Mouse (Mus musculus) midbrain, embryonic 10.5 days (tissue): Measurements from ENCODE around the gene Gcsh. TPM values are rescaled to one million over a fixed set of nuclear protein-coding genes. Genes with fewer than 3 reads are reported as not detected.
A peak's percentile ranks its signal among the peaks of the same experiment; 100 is the strongest.

Experiments used
- DNase-seq: peaks from one replicate; pipeline ENCODE4 v3.0.0-alpha.2; 2017; ENCODE audit warnings: low spot score
- H3K27ac ChIP-seq: fragments of 300-500 bp; sonication (generic); replicated peaks from 2 replicates; pipeline ENCODE4 v1.5.1; 2016; ENCODE audit warnings: mild to moderate bottlenecking
- H3K27me3 ChIP-seq: fragments of 300-500 bp; sonication (generic); 2 replicates; pipeline ENCODE4 v1.6.1; 2016; ENCODE audit warnings: low read depth, mild to moderate bottlenecking; ENCODE audit not compliant: poor library complexity, severe bottlenecking
- H3K36me3 ChIP-seq: fragments of 300-500 bp; sonication (generic); 2 replicates; pipeline ENCODE4 v1.6.1; 2016; ENCODE audit warnings: mild to moderate bottlenecking, moderate library complexity
- H3K4me1 ChIP-seq: fragments of 300-500 bp; sonication (generic); 2 replicates; pipeline ENCODE4 v1.6.1; 2016
- H3K4me3 ChIP-seq: fragments of 300-500 bp; sonication (generic); 2 replicates; pipeline ENCODE4 v1.5.1; 2016; ENCODE audit warnings: mild to moderate bottlenecking, moderate library complexity
- H3K9me3 ChIP-seq: fragments of 300-500 bp; sonication (generic); replicated peaks from 2 replicates; pipeline ENCODE4 v1.6.1; 2016; ENCODE audit warnings: mild to moderate bottlenecking
- WGBS: fragments of 180-500 bp; shearing (Covaris S2); methylation state at CpG from one replicate; pipeline ENCODE4 v1.1.7; 2016; 5-methylcytosine and 5-hydroxymethylcytosine counted together
- polyA plus RNA-seq: library from polyadenylated mRNA; unstranded; fragments of >200 nt; fragmentation: Nextera tagmentation; extraction: Ambion mirVana; gene quantifications from 2 replicates; pipeline ENCODE4 v1.2.1, GENCODE M21; 2016

The Gcsh gene
- polyA plus RNA-seq, 1 experiment from 2014 or later: 194 TPM

DNA sequence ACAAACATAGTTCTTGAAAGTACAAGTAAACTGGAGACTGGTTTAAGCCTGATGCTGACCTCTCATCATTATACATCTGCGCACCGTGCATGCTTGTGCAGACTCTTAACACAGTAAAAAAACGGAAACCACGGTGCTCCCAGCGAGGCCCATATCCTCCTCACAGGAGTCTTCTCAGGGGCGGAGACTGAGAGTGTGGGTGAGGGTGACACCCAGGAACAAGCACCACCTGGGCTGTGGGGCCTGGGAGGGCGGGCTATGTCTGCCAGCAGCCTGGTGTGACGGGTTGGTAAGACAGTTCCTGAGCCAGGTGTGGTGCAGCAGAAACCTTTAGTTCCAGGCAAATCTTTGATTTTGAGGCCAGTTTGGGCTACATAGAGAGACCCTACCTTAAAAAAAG, 40.9 kb downstream of the Gcsh start:
- 92% methylated on average over 8 of the region's 8 CpGs for WGBS
- Histone ChIP-seq H3K36me3 (peaks cover 45% of the 10 kb centered on the region), H3K4me1 (no peaks in the 10 kb centered on the region), H3K9me3 (no peaks in the 10 kb centered on the region), H3K27ac (no peak overlapping the region), H3K27me3 (no peaks in the 10 kb centered on the region), H3K4me3 (no peak overlapping the region)
- DNase-seq: no peak

DNA sequence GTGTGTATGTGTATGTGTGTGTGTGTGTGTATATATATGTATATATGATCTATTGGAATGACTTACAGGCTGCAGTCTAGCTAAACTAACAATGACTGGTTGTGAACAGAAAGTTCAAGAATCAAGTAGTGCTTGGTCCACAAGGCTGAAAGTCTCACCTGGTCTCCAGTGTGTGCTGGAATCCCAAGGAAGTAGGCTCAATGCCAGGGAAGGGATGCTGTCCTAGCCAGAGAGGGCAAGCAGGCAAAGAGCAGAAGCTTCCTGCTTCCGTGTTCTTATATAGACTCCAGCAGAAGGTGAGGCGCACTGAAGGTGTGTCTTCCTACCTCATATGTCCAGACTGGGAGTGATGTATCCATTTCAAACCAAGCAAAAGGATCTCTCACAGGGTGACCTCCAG, 41.6 kb downstream of the Gcsh start:
- no peaks in the 10 kb centered on the region for H3K4me1 ChIP-seq
- no peak for DNase-seq
- WGBS: 98% methylated on average over 2 of the region's 2 CpGs
- no peaks in the 10 kb centered on the region for H3K27me3 ChIP-seq
- no peak overlapping the region for H3K27ac ChIP-seq
- H3K9me3 ChIP-seq: no peaks in the 10 kb centered on the region
- peaks cover 41% of the 10 kb centered on the region for H3K36me3 ChIP-seq
- no peak overlapping the region for H3K4me3 ChIP-seq

DNA sequence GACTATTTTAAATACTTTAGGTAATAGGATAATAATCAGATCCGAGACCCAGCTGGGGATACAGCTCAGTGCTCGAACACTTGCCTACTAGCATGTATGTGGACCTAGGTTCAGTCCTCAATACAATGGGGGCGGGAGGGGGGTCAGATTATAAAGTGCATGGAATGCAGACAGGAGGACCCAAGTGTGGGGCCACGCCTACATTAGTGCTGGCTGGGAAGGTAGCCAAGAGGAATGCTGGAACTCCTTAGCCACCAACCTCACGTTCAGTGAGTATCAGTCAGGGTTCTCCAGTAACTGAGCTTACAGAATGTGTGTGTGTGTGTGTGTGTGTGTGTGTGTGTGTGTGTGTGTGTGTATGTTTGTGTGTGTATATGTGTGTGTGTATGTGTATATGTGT, 42.0 kb downstream of the Gcsh start:
- WGBS: 95% methylated on average over 5 of the region's 5 CpGs
- no peak for DNase-seq

DNA sequence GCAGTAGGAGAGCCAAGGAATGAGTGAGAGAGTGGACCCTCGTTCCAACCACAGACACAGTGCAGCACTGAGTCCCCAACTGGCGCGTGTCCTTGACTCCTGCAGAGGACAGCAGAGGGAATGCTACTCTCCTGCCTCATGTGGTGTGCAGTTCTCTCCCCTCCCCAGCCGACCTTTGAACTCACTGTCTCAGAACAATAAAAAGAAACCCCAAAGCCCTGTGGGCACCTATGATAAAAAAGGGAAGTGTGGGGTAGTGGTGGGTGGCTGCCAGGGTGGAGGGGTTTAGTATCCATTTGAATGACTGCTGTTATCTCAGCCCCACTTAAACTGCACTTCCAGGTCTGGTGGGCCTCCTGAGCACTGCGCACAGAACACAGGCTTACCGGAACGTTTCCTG, 45.7 kb downstream of the Gcsh start:
- H3K27me3 ChIP-seq: no peaks in the 10 kb centered on the region
- H3K4me1 ChIP-seq: peaks cover 24% of the 10 kb centered on the region
- peaks cover 5% of the 10 kb centered on the region; the same call in 1 of the 2 replicates for H3K36me3 ChIP-seq
- no peak for DNase-seq
- no peak overlapping the region for H3K4me3 ChIP-seq
- H3K9me3 ChIP-seq: no peaks in the 10 kb centered on the region
- H3K27ac ChIP-seq: no peak overlapping the region
- WGBS: 93% methylated on average over 7 of the region's 7 CpGs

More for the DNA sequence above, 42.0 kb downstream of the Gcsh start:
- no peak overlapping the region for H3K4me3 ChIP-seq
- no peaks in the 10 kb centered on the region for H3K4me1 ChIP-seq
- no peaks in the 10 kb centered on the region for H3K9me3 ChIP-seq
- no peak overlapping the region for H3K27ac ChIP-seq
- H3K27me3 ChIP-seq: no peaks in the 10 kb centered on the region
- peaks cover 38% of the 10 kb centered on the region for H3K36me3 ChIP-seq

DNA sequence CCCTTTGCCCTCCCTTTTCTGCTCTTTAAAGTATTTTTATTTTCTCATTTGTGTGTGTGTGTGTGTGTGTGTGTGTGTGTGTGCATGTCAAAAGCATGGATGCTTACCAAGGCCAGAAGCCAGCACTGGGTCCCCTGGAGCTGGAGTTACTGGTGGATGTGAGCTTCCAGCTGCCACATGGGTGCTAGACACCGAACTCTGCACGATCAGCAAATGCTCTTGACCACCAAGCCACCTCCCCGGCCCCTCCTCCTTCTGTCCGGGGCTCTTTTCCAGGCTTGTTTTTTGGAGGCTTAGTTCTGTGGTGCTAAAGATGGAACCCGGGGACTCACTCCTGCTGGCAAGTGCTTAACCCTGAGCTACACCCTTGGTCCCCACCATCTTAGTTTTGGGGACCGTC, 46.5 kb downstream of the Gcsh start:
- no peak overlapping the region for H3K27ac ChIP-seq
- peaks cover 24% of the 10 kb centered on the region for H3K4me1 ChIP-seq
- no peaks in the 10 kb centered on the region for H3K27me3 ChIP-seq
- 83% methylated on average over 6 of the region's 6 CpGs for WGBS
- H3K36me3 ChIP-seq: 0 out of 2 replicates have a peak, but pooled peaks cover 3% of the 10 kb centered on the region
- no peak overlapping the region for H3K4me3 ChIP-seq
- no peak for DNase-seq
- no peaks in the 10 kb centered on the region for H3K9me3 ChIP-seq

DNA sequence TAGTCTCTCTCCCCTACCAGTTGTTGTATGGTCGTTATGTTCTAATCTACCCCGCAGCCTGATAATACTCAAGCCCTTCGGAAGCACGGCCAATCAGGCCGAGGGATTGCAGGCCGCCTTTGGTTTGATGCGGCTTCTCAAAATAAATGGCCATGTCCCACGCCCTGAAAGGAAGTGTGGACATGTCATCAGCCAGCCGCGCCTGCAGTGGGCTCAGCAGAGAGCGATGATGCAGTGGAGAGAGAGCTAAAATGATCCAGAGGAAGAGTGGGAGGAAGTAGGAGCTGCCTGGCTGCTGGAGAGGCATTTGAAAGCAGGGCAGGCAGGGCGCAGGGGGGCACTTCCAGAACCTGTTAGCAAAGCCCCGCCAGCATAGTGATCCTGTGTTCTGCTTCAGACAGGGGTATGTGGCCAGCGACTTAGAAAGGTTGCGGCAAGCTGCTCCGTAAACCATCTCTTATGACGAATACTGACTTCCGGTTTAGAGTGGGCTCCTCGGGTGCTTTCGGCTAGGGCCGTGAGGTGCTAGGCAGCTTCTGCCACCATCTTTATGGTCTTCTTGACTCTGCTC, 47.0 kb downstream of the Gcsh start:
- Histone ChIP-seq H3K27me3 (no peaks in the 10 kb centered on the region), H3K27ac (no peak overlapping the region), H3K4me3 (no peak overlapping the region), H3K36me3 (peaks cover 5% of the 10 kb centered on the region), H3K9me3 (no peaks in the 10 kb centered on the region), H3K4me1 (peaks cover 24% of the 10 kb centered on the region)
- no peak for DNase-seq
- WGBS: 86% methylated on average over 21 of the region's 21 CpGs

DNA sequence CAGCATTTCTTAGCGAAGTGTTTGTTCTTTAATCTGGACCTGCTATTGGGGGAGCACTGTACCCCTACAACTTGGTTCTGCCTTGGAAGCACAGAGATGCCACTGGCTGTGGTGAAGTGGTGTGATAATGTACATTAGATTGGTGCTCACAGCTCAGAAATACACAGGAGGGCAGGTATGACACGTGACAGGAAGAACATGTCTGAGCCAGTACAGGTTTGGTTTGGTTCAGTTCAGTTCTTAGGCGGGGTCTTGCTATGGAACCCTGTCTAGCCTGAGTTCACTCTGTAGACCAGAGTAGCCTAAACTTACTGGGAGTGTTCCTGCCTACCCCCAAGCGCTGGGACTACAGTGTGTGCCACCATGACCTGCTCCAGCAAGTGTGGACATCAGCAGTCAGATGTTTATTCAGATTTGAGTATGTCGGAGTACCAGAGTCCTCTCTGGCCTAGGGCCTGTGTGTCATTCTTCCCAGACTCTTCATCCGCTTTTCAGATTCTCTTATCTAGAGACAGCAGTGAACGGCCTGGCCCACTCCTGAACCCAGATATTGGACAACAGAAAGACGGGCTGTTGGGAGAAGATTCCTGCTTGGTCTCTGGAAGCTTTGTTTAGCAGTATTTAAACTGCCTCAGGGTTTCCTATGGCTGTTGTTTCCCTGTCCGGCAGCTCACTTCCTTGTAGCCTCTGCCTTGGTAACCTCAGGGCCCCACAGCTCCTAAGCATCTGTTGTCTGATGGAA, 48.0 kb downstream of the Gcsh start:
- WGBS: 90% methylated on average over 9 of the region's 9 CpGs
- DNase-seq: no peak
- Histone ChIP-seq H3K36me3 (peaks cover 15% of the 10 kb centered on the region), H3K27me3 (no peaks in the 10 kb centered on the region), H3K4me3 (no peak overlapping the region), H3K9me3 (no peaks in the 10 kb centered on the region), H3K27ac (no peak overlapping the region), H3K4me1 (peaks cover 24% of the 10 kb centered on the region)

DNA sequence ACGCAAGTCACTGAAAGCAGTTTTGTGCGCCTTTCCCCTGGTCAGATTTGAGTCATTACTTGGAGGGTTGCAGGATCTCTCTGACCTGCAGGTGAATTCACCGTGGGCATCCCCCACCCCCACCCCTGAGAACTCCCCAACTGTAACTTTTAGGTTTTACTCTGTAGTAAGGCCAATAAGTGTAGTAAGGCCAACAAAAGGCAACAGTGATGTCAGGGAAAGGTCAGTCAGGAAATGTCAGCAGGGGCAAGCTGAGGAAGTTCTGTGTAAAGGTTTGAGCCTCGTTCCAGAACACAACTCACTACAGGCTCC, 49.0 kb downstream of the Gcsh start:
- WGBS: 23% methylated on average over 4 of the region's 4 CpGs
- peak overlapping the region; percentile 97 for H3K4me3 ChIP-seq
- no peaks in the 10 kb centered on the region for H3K9me3 ChIP-seq
- peaks cover 23% of the 10 kb centered on the region for H3K36me3 ChIP-seq
- H3K4me1 ChIP-seq: peaks cover 24% of the 10 kb centered on the region
- H3K27me3 ChIP-seq: no peaks in the 10 kb centered on the region
- no peak overlapping the region for H3K27ac ChIP-seq
- no peak for DNase-seq

DNA sequence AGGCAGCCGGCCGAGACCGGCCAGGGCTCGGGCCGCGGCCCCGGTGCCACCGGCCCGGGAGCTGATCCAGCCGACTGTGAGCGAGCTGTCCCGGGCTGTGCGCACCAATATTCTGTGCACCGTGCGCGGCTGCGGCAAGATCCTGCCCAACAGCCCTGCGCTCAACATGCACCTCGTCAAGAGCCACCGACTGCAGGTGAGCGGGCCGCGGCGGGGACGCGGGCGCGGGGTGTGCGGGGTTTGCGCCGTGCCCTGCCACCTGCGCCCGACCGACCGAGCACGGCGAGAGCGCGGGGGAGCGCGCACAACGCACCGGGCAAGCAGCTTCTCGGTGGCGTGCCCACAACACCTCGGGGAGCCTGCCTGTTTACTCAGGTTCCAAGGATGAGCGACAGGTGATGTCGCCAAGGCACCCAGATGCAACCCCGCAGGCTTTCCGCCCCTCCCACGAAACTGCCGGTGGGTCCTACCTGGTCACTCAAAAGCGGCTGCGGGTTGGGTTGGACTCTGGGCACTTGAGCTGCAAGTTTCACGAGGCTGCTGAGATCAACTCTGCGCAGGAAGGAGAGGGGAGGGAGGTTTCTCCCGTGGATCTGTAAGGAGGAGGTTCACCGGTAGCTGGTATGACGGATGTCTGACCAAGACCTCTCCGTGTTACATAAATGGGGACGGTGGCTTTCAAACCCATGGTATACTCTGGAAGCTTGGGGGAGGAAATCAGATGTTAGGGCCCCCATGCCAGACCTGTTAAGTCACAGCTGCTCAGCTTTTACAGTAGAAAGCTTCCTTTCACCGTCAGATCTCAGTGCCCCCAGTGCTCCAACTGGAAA, 49.6 kb downstream of the Gcsh start:
- H3K4me1 ChIP-seq: peaks cover 24% of the 10 kb centered on the region
- no peaks in the 10 kb centered on the region for H3K27me3 ChIP-seq
- peak overlapping the region; percentile 88 for H3K27ac ChIP-seq
- under 1% methylated on average over 62 of the region's 62 CpGs for WGBS
- peak overlapping the region; percentile 97 for H3K4me3 ChIP-seq
- no peaks in the 10 kb centered on the region for H3K9me3 ChIP-seq
- DNase-seq: peak; percentile 35
- H3K36me3 ChIP-seq: peaks cover 28% of the 10 kb centered on the region

DNA sequence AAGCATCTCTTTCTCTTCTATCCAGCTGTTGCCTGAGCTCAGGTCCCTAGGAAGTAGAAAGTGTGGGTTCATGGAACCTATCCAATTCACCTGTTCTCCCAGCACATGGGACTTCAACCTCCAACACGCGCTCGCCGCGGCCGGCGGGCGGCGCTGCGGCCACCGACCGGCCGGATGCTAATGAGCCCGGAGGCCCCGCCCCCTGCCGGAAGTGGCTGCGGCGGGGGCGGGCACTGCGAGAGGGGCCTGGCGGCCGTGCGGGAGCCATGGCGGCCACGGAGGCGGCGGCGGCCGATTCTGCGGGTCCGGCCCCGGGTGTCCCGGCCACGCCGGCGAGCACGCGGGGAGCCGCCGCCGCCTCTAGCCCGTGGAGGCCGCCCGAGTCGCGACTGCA, 50.2 kb downstream of the Gcsh start, which contains the start of gene Atmin:
TSS of gene Atmin (plus strand) at position 233 of the 394 bp plus-strand sequence.
- Histone ChIP-seq H3K4me1 (peaks cover 24% of the 10 kb centered on the region), H3K36me3 (peaks cover 34% of the 10 kb centered on the region), H3K27me3 (no peaks in the 10 kb centered on the region), H3K27ac (peak within 1 kb of the TSS; percentile 88), H3K4me3 (peak within 1 kb of the TSS; percentile 97), H3K9me3 (no peaks in the 10 kb centered on the region)
- under 1% methylated on average over 46 of the region's 46 CpGs for WGBS
- peak; percentile 85 for DNase-seq

DNA sequence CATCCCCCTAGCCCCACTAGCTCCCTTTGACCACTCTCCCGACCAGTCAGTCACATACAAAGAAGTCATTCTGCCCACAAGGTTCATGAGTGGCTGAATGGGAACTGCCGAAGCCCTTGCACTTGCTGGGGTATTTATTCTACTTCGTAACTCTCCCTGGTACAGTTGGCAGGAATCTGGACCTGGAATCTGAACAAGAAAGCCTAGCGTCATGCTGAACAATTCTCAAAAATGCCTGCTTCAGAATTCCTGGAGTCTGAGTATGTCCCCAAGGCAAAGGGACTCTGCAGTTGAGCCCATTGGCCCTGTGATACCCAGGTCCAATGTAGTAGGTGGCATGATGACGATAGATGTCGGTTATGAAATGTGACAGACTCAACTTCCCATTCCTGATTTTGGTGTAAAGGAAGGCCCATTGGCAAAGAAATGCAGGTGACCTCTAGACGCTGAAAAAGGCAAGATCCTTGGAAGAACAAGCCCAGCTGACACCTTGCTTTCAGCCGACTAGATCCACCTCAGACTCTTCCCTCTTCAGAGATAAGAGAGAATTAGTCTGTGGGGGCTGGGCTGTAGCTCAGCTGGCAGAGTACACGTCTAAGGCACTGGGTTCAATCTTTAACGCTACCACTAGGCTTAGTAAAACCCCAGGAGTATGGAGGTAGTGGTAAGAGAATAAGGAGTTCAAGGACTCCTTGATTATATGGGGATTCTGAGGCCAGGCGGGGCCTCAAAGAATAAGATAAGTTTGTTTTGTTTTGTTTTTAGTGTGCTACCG, 50.9 kb downstream of the Gcsh start:
- no peaks in the 10 kb centered on the region for H3K27me3 ChIP-seq

DNA sequence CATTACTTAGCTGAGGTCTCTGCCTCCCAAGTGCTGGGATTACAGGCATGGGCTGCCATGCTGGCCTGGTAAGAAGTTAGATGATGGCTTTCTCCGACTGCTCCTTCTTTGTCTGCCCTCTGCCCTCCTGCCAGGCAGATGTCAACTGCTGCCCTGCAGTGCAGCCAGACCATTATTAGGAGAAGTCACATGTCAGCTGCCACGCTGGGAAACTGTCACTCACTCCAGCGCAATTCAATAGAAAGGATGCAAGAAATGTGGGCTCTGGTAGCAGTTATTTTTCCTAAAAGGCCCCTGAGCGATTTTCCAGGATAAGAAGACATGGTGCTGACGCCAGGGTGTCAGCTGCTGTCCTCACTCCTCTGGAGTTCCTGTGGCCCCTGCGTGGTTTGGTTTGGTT, 57.8 kb downstream of the Gcsh start:
- H3K36me3 ChIP-seq: peaks cover 96% of the 10 kb centered on the region
- WGBS: 53% methylated on average over 6 of the region's 6 CpGs

More for the DNA sequence above, 50.9 kb downstream of the Gcsh start:
- no peak overlapping the region for H3K4me3 ChIP-seq
- H3K4me1 ChIP-seq: peaks cover 24% of the 10 kb centered on the region
- peaks cover 40% of the 10 kb centered on the region for H3K36me3 ChIP-seq
- no peak overlapping the region for H3K27ac ChIP-seq
- WGBS: 85% methylated on average over 12 of the region's 12 CpGs
- no peak for DNase-seq
- H3K9me3 ChIP-seq: no peaks in the 10 kb centered on the region

More for the DNA sequence above, 57.8 kb downstream of the Gcsh start:
- Histone ChIP-seq H3K27ac (no peak overlapping the region), H3K9me3 (no peaks in the 10 kb centered on the region), H3K4me1 (peaks cover 6% of the 10 kb centered on the region; the same call in 1 of the 2 replicates), H3K27me3 (no peaks in the 10 kb centered on the region), H3K4me3 (no peak overlapping the region)
- peak; percentile 30 for DNase-seq
